Mouse (Mus musculus): ENCODE data around the gene Slc12a1.

DNA sequence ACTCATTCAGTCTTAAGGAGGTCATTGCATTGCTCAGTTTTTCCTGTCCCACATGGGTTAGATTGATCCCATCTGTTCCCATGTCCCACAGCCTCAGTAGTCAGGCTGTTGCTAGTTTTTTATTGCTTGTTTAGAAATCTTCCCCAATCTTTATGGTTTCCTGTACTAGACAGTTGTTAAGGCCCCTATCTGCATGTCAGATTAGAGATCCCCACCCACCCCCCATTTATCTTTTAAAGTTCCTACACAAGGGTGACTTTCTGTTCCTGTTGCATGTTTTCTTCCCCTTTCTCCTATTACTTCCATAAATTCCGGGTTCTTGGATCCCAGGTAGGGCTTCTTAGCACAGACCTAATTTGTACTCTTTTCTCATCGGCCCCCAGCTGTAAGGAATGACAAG lies 81.2 kb downstream of the Slc12a1 start:
- TF ChIP-seq CTCF (IDR thresholded peaks at IDR 0.05; ENCODE audit: low read depth): no peak
- TF ChIP-seq EP300 (IDR thresholded peaks at IDR 0.05; ENCODE audit: low read depth): no peak

All from heart, postnatal 0 days (tissue).